Mouse (Mus musculus): ENCODE measurements around the gene H2-Ob. TPM values are rescaled to one million over a fixed set of nuclear protein-coding genes. Genes with fewer than 3 reads are reported as not detected.
A peak's percentile ranks its signal among the peaks of the same experiment; 100 is the strongest.

H2-Ob gene
- polyA plus RNA-seq (2017; shearing (Covaris generic)) = 100 to 1,000 TPM in 1 of 2 experiments, 10 to 100 TPM in 1; 81.1 to 105 TPM

DNA sequence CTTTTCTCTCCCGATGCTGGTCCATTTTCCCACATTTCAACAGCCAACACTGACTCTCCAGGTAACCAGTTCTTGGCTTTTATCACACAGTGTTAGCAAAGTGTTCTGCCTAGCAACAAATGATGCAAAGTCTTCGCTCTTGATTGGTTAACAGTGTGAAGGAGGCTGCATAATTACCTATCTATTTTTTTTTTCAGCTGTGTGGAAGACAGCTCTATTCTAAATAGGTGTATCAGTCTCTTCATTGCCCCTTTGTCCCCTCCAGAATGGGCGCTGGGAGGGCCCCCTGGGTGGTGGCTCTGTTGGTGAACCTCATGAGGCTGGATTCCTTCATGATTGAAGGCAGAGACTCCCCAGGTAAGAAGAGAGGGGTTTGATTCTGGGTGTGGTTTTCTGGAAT is at the start of gene H2-Ob:
TSS of gene H2-Ob (plus strand) at position 198 of the 400 bp plus-strand sequence.
- peak; percentile 79 for ATAC-seq

DNA sequence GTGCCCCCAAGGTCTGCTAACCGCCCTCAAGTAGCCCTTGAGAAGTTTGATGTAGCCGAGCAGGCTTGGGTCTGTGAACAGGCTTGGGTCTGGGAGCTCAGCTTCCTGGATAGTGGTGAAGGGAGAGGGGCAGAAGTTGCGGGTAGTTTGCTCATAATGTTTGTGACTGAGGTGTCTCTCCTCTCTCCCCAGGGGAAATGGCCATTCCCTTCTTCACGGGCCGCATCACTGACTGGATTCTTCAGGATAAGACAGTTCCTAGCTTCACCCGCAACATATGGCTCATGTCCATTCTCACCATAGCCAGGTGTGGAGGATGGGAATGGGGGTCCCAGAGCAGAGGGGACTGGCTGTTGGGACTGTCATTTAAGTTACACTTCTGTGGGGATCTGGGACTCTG is 49.7 kb upstream of the H2-Ob start:
- ATAC-seq = no peak

DNA sequence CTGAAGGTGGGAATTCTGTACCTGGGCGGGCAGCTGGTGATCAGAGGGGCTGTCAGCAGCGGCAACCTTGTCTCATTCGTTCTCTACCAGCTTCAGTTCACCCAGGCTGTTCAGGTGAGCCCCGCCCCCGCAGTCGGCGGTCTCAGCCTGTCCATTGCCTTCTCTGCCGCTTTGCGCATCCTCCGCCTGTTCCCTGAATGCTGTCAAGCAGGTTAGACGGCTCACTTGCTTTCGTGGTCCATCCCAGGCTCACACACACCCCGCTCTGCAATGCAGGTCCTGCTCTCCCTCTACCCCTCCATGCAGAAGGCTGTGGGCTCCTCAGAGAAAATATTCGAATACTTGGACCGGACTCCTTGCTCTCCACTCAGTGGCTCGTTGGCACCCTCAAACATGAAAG is 45.9 kb upstream of the H2-Ob start:
- ATAC-seq = no peak

DNA sequence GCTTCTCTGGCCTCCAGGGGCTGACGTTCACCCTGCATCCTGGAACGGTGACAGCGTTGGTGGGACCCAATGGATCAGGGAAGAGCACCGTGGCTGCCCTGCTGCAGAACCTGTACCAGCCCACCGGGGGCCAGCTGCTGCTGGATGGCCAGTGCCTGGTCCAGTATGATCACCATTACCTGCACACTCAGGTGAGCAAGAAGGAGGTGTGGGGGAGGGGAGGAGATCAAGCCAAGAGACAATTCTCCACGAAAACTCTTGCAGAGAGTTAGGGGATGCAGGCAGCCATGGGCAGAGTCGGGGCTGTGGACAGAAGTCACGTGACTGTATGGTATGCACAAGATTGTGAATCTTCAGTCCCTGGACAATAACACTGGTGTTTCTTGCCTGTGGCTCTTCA is 45.2 kb upstream of the H2-Ob start:
- no peak for ATAC-seq

DNA sequence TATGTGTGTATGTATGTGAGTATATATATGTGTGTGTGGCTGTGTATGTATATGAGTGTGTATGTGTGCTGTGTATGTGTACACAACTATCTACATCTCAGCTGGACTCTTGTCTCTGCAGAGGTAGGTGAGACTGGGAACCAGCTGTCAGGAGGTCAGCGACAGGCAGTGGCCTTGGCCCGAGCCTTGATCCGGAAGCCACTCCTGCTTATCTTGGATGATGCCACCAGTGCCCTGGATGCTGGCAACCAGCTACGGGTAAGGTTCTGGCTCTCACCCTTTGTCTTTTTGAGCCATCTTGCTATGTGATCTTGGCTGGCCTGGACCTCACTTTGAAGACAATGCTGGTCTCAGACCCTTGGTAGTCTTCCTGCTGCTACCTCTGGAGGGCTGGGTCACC is 44.0 kb upstream of the H2-Ob start:
- no peak for ATAC-seq

DNA sequence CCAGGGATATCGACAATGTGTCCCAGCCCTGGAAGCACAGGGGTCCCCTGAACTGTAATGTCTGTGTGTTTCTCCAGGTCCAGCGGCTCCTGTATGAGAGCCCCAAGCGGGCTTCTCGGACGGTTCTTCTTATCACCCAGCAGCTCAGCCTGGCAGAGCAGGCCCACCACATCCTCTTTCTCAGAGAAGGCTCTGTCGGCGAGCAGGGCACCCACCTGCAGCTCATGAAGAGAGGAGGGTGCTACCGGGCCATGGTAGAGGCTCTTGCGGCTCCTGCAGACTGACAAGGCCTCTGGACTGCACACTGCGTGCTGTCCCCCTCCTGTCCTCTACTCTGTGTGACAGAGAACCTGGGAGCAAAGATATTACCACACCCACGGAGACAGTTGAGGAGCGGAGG is 42.2 kb upstream of the H2-Ob start:
- peak; percentile 78 for ATAC-seq

DNA sequence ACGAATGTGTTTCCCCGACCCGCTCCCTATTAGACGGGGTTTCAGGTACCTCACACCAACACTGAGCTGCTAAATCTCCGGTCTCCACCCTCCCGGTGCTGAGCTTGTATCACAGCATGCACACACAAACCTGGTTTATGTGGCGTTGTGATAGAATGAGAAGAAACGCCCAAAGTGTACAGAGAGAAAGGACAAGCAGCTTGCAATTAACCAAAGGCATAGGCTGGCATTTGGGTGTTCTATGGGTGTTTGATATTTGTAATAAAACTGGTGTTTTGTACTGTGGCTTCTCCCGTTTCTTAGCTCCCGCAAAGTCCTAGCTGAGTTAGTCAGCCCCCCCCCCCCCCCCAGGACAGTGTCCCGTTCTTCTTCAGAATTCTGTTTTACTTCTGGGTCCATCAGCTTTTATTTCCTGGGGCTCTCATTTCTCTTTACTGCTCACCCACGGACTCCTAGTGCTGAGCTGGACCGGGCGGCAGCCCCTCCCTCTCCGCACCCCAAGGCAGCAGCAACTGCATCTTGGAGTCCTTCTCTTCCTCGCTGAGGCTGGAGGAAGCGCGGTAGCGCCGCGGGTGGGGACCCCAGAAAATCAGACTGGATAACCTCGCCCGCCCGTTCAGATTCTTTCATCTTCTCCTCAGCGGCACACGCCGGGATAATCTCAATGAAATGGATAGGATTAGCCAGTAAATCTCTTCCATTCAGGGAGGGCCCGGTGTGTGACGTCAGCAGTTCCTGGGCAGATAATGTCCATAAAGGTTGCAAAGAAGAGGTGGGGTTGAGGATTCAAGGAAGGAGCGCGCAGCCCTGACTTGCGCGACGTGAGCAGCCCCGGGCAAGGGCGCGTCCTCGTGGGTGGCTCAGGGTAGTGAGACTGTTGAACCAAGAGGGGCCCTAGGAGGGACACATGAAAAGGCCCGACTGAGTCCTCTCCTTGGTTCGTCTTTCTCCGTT is 41.5 kb upstream of the H2-Ob start, which contains the start of gene Psmb8:
TSS of gene Psmb8 (plus strand) at position 781 of the 954 bp plus-strand sequence.
- peak; percentile 35 for ATAC-seq

DNA sequence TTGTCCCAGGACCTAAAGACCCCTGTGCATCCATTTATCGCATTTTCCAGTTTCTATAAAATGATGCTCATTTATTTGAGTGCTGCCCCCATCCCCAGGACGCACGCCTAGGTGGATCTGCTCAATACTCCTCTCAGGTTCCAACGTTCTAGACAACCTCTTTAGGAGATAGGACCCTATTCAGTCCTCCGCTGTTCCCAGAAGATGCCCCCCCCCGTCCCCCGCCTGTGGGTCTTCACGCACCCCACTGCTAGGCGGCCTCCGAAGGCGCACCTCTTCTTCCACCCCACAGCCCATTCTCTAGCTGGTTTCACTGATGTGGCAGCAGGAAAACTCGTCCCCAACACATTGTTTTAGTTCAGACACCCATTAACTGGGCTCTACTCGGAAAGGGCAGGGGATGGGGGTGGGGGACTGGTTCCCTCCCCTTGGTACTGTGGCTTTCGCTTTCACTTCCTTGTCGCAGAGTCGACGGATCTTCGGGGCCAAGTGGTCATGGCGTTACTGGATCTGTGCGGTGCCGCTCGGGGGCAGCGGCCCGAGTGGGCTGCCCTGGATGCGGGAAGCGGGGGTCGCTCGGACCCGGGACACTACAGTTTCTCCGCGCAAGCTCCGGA is 40.7 kb upstream of the H2-Ob start:
- peak; percentile 72 for ATAC-seq

DNA sequence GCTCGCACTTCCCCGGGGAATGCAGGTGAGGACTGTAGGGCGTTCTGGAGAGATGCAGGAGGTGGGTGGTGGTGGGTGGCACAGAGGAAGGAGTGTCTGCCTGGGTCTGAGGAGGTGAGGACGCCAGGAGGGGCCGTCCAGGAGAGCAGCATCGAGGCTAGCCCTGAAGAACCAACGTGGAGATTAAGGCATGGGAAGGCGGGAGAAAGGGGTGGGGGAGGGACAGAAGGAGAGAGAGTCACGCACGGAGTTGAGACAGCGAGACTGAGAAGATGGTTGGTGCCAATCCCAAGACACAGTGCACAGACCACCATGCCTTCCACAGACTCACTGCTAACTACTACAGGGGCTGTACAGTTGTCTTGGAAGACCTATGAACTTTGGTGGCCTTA is 40.2 kb upstream of the H2-Ob start:
- peak; percentile 8 for ATAC-seq

DNA sequence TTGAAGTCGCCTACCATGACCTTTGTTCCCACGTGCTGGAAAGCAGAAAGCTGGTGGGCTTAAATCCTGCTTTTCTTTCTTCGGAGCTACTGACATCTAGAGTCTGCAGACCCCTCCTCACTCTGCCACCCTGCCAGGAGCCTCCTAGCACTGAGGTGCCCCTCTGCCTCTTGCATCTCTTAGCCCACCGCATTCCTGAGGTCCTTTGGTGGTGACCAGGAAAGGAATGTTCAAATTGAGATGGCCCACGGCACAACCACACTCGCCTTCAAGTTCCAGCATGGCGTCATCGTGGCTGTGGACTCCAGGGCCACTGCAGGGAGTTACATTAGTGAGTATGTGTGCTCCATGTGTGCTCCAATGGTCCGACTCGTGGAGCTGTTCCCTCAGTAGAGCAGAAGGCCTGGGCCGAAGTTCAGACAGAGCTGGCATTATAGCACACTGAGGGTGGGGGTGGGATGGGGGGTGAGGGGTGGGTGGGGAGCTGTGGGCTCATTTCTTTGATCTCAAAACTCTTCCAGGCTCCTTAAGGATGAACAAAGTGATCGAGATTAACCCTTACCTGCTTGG is 39.6 kb upstream of the H2-Ob start:
- no peak for ATAC-seq

DNA sequence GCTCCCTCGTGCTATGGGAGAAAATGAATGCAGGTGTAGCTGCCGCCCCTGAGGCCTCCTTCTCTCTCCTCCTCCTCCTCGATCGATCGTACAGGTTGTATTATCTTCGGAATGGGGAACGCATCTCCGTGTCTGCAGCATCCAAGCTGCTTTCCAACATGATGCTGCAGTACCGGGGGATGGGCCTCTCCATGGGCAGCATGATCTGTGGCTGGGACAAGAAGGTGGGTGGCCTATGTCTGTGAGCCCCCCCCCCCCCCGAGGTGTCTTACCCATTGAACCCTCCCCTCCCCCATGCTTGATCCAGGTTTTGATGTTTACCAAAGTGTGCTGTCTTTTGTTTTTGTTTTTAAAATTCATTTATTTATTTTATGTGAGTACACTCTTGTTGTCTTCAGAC is 38.7 kb upstream of the H2-Ob start:
- ATAC-seq = no peak

DNA sequence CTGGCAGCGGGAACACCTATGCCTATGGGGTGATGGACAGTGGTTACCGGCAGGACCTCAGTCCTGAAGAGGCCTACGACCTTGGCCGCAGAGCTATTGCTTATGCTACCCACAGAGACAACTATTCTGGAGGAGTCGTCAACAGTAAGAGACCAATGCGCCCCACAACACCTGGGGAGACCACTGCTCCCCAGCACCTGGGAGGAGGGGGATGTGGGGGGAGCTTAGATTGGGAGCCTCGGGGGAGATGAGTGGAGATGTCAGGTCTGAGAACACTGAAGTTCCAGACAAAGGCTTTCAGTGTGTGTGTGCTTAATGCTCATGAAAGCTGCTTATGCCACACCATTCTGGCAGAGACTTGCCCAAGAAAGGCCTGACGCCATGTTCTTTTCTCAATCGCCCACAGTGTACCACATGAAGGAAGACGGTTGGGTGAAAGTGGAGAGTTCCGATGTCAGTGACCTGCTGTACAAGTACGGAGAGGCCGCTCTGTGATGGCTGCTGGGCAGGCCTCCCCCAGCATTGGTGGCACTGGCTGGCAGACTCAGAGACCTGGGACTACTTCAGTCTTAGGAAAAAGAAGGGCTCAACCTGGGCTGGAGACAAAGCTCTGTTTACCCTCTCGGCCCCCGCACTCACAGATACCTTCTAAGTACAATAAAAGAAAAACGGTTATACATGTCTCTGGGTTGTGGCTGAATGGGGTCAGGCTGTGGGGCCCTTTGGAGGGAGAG is 37.8 kb upstream of the H2-Ob start:
- ATAC-seq = no peak

DNA sequence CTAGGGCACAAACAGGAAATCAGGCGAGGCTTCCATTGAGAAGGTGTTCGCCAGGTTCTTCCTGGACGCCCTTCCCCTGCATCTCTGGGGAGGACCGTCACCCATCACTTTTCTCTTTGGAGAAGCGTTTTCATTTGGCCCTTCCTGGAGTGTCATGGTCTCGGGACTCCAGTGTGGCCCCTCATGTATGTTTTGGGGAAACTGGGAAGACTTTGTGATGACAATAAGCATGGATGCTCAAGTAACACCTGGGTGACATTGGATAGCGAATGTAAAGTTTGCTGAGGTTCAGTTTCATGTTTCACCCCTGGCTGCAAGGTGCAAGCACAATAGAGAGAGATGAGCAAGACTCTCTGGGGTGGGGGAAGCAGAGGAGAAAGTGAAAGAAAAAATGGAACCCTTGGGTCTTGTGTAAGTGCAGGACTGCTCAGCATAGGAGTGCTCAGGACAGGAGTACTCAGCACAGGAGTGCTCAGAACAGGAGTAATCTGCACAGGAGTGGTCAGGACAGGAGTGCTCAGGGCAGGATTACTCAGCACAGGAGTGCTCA is 37.1 kb upstream of the H2-Ob start:
- ATAC-seq = no peak

DNA sequence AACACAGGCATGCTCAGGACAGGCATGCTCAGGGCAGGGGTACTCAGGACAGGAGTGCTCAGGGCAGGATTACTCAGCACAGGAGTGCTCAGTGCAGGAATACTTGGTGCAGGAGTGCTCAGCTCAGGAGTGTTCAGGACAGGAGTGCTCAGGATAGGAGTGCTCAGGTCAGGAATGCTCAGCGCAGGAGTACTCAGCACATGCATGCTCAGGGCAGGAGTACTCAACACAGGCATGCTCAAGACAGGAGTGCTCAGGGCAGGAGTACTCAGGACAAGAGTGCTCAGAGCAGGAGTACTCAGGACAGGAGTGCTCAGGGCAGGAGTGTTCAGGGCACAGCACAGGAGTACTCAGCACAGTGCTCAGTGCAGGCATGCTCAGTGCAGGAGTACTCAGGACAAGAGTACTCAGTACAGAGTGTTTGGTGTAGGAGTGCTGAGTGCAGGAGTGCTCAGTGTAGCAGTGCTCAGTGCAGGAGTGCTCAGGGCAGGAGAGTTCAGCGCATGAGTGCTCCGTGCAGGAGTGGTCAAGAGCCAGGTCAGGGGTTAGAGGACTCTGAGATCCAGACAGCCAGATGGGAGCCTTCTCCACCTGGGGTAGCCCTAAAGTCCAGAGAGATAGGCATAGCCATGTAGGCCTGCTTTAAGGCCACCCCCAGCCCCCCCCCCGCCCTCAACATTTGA is 35.8 kb upstream of the H2-Ob start:
- no peak for ATAC-seq

DNA sequence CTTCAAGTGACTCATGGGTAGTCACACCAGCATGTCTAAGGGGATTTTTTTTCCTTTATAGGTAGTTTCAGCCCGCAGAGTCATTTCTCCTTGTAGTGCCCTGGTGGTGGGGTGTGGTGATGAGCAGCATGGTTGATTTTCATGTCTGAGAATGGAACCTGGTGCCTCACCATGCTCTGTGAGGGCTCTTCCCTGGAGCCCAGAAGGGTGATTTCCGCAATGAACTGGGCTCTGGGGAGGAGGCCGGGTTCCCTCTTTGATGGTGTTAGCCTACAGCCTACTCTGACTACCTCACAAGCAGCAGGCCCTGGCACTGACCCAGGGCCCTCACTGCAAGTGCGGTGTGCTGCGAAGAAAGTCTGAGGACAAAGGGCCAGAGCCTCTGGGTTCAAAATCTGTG is 35.3 kb upstream of the H2-Ob start, which contains the start of gene Tap2:
TSS of gene Tap2 (plus strand) at position 84 of the 400 bp plus-strand sequence.
- peak; percentile 47 for ATAC-seq

DNA sequence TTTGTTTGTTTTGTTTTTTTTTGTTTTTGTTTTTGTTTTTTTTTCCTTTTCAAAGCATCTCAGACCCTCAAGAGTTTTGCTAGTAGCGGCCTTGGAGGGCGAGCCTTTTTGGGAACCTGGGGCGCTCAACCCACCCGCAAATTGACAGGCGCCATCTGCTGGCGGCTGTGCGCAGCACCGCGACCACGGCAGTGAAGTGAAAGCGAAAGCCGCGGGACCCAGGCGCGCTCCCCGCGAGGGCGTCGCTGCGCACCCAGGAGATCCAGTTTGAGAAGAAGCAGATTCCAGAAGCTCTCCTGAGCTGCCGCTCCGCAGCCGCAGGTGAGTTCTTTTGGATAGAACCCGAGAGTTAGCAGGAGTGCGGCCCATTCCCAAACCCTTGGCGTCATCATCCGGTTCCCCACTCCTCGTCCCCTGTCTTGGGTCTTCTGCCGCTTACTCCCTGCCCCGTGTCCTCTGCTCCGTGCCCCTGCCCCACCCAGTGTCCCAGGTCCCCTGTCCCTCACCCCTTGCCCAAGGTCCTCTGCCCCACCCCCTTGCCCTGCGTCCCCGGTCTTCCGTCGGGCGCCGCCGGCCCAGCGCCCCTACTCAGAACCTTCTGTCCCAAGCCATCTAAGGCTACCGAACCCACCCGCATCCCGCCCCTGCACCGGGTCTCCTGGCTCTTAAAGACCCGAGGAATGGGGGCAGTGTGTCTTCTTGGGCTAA is 34.2 kb upstream of the H2-Ob start:
- peak; percentile 58 for ATAC-seq

DNA sequence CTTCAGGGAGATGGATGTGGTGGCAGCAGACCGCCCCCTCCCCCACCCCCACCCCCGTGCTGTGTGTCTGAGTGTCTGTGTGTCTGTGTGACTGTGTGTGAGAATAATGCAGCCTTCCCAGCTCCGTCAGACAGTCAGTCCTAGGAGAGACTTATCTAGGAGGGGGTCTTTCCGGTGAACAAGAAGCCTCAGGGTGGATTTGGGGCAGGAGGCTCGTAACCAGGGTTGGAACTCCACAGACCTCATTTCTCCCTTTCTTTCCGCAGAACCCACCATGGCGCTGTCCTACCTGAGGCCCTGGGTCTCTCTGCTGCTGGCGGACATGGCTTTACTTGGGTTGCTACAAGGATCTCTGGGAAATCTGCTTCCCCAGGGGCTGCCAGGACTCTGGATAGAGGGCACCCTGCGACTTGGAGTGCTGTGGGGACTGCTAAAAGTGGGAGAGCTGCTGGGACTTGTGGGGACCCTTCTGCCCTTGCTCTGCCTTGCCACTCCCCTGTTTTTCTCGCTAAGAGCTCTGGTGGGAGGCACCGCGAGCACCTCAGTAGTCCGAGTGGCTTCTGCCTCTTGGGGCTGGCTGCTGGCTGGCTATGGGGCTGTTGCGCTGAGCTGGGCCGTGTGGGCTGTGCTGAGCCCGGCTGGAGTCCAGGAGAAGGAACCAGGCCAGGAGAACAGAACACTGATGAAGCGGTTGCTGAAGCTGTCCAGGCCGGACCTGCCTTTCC is 33.5 kb upstream of the H2-Ob start:
- no peak for ATAC-seq

DNA sequence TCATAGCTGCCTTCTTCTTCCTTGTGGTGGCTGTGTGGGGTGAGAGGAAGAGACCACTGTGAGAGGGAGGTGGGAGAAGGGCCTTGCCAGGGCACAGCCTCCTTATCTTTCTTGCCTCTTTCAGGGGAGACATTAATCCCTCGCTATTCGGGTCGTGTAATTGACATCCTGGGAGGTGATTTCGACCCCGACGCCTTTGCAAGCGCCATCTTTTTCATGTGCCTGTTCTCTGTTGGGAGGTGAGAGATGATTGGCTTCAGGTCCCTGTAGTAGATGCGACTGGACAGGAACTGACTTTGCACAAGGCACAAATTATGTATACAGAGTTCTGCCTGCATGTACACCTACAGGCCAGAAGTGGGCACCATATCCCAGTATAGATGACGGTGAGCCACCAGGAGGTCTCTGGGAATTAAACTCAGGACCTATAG is 32.9 kb upstream of the H2-Ob start:
- ATAC-seq = peak; percentile 57

DNA sequence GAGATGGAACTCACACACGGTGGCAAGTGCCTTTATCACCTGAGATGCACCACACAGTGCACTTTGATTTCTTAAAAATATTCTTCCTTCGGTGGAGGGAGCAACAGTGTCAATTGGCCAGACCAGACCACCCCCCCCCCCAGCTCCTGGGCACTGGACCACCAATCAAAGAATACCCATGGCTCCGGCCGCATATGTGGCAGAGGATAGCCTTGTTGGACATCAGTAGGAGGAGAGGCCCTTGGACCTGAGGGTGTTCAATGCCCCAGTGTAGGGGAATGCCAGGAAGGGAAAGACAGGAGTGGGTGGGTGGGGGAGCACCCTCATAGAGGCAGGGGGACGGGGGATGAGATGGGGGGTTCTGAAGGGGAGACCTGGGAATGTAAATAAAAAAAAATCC is 32.0 kb upstream of the H2-Ob start:
- ATAC-seq = no peak

DNA sequence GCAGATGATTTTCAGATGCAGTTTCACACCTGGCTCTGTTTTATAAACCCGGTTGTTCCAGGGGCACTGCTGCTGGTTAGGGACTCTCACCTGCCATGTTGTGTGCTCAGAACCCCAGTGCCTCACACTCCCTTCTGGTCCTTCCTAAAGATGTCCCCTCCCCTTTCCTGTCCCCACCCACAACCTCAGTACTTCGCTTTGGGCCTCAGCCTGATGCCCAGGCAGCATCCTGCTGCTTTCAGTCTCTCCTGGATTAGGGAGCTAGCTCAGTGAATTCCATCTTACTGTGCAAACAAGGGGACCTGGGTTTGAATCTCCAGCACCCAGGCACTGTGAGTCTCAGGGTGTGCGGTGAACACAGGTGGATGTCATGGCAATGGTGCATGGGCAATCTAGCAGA is 31.2 kb upstream of the H2-Ob start:
- ATAC-seq = no peak
